Mouse (Mus musculus) embryonic facial prominence, embryonic 13.5 days (tissue): ENCODE data around the gene Igfals. TPM values are rescaled to one million over a fixed set of nuclear protein-coding genes. Genes with fewer than 3 reads are reported as not detected.

ENCODE experiments used
- ATAC-seq: fragments of 200-750 bp; cut with Nextera tagmentation; 2 replicates; pipeline ENCODE4 v1.8.0; 2017; ENCODE audit warnings: low read depth; ENCODE audit not compliant: insufficient number of reproducible peaks, insufficient read depth, low FRiP score, low TSS enrichment
- H3K27ac ChIP-seq: fragments of 300-500 bp; sonication (generic); 2 replicates; pipeline ENCODE4 v1.5.1; 2015; ENCODE audit warnings: moderate library complexity, mild to moderate bottlenecking, inconsistent platforms
- H3K27me3 ChIP-seq: fragments of 300-500 bp; sonication (generic); 2 replicates; pipeline ENCODE4 v1.6.1; 2015; ENCODE audit warnings: mild to moderate bottlenecking, inconsistent platforms
- H3K36me3 ChIP-seq: fragments of 300-500 bp; sonication (generic); 2 replicates; pipeline ENCODE4 v1.6.1; 2015; ENCODE audit warnings: mild to moderate bottlenecking, inconsistent platforms
- H3K4me1 ChIP-seq: fragments of 300-500 bp; sonication (generic); 2 replicates; pipeline ENCODE4 v1.6.1; 2015; ENCODE audit warnings: inconsistent platforms
- H3K4me2 ChIP-seq: fragments of 300-500 bp; sonication (generic); 2 replicates; pipeline ENCODE4 v1.6.1; 2015; ENCODE audit warnings: moderate library complexity, mild to moderate bottlenecking, inconsistent platforms
- H3K4me3 ChIP-seq: fragments of 300-500 bp; sonication (generic); 2 replicates; pipeline ENCODE4 v1.5.1; 2015; ENCODE audit warnings: mild to moderate bottlenecking, inconsistent platforms
- H3K9ac ChIP-seq: fragments of 300-500 bp; sonication (generic); 2 replicates; pipeline ENCODE4 v1.6.1; 2015; ENCODE audit warnings: mild to moderate bottlenecking, inconsistent platforms
- H3K9me3 ChIP-seq: fragments of 300-500 bp; sonication (generic); 2 replicates; pipeline ENCODE4 v1.6.1; 2016; ENCODE audit warnings: inconsistent platforms
- WGBS: fragments of 180-500 bp; shearing (Covaris S2); methylation state at CpG from one replicate; pipeline ENCODE4 v1.1.7; 2015; ENCODE audit warnings: mixed read lengths; 5-methylcytosine and 5-hydroxymethylcytosine counted together
- polyA plus RNA-seq: library from polyadenylated mRNA; unstranded; fragments of >200 nt; fragmentation: Nextera tagmentation; extraction: Ambion mirVana; gene quantifications from 2 replicates; pipeline ENCODE4 v1.2.1, GENCODE M21; 2015

The Igfals gene
- polyA plus RNA-seq, 1 experiment from 2014 or later, result 0.42 TPM

DNA sequence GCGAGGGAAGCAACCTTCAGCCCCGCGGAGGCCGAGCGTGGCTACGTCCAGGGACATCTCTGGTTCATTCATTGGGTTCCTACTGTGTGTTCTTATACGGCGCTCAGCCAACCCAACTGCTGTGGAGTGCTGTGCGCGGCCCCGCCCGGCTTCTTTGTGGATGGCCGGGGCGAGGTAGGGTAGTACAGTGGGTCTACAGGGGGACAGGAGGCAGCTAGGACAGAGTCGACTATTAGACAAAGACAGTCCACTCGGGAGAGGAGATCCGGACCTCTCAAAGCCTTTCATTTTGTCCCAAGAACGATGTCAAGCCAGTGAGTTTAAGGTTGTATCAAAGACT lies 21.1 kb downstream of the Igfals start:
- H3K36me3 ChIP-seq, result peaks cover 61% of the 10 kb centered on the region
- H3K9ac ChIP-seq, result peak overlapping the region; percentile 85
- H3K4me1 ChIP-seq, result peaks cover 23% of the 10 kb centered on the region
- 1% methylated on average over 18 of the region's 18 CpGs for WGBS
- peak overlapping the region; percentile 82 for H3K4me3 ChIP-seq
- H3K27ac ChIP-seq, result peak overlapping the region; percentile 60; the same call in 1 of the 2 replicates
- ATAC-seq, result no peak
- H3K27me3 ChIP-seq, result no peaks in the 10 kb centered on the region
- no peaks in the 10 kb centered on the region for H3K9me3 ChIP-seq
- H3K4me2 ChIP-seq, result peak overlapping the region; percentile 89

DNA sequence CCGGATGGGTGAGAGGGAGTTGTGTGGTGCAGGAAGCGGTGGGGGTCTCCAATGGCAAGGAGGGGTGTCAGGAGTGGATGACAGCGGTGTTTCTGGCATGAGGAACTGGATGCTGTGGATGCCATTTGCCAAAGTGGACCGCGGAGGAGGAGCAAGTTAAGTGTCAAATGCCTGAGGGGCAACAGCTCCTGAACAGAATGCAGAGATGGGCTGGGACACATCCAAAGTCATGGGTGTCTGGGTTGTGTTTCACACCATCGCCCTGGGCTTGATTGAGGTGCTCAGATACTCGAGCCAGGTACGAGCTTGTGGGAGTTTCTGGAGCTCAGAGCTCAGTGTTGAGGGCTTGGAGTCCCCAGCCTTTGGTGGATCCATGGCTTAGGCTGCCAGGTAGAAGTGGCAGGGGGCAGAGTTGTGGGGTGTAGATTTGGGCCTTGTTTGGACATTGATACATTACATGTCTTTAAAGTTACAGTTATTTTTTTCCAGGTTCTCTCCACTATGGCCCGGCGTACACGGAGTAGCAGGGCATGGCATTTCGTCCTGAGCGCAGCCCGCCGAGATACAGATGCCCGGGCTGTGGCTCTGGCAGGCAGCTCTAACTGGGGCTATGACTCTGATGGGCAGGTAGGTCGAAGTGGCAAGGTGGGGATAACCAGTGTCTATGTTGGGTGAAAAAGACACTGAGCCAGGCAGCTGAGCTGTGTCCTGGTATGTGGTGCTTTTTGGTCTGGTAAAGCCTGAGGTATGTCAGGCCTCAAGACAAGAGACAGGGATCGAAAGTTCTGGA lies 21.7 kb downstream of the Igfals start:
- H3K9me3 ChIP-seq, result no peaks in the 10 kb centered on the region
- H3K36me3 ChIP-seq, result peaks cover 67% of the 10 kb centered on the region
- H3K9ac ChIP-seq, result peak overlapping the region; percentile 85
- H3K4me3 ChIP-seq, result peak overlapping the region; percentile 82
- H3K4me2 ChIP-seq, result peak overlapping the region; percentile 89
- WGBS, result 66% methylated on average over 18 of the region's 18 CpGs
- ATAC-seq, result no peak
- no peaks in the 10 kb centered on the region for H3K27me3 ChIP-seq
- peaks cover 23% of the 10 kb centered on the region for H3K4me1 ChIP-seq
- H3K27ac ChIP-seq, result no peak overlapping the region

DNA sequence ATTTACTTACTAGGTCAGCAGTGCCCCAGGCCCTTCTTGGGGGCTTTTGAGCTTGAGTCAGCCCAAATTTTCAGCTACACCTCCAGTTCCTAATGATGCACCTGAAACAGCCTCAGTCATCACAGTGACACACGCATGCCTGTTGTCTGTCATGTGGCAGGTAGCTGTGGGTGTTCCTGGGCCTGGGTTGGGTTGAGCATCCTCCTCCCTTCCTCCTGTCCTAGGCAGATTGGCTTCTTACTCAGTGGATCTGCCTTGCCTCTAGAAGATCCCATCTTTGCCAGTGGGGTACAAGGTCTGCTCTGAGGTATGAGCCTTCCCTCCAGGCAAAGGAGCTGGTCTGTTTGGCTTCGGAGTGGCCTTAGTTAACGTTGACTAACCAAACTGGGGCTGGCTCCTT lies 23.1 kb downstream of the Igfals start:
- Histone ChIP-seq H3K4me3 (no peak overlapping the region), H3K4me2 (peak overlapping the region; percentile 5; the same call in 1 of the 2 replicates), H3K9me3 (no peaks in the 10 kb centered on the region), H3K27me3 (no peaks in the 10 kb centered on the region), H3K9ac (peak overlapping the region; percentile 36), H3K36me3 (peaks cover 66% of the 10 kb centered on the region), H3K27ac (no peak overlapping the region), H3K4me1 (peaks cover 30% of the 10 kb centered on the region)
- WGBS, result 85% methylated on average over 3 of the region's 3 CpGs
- no peak for ATAC-seq

DNA sequence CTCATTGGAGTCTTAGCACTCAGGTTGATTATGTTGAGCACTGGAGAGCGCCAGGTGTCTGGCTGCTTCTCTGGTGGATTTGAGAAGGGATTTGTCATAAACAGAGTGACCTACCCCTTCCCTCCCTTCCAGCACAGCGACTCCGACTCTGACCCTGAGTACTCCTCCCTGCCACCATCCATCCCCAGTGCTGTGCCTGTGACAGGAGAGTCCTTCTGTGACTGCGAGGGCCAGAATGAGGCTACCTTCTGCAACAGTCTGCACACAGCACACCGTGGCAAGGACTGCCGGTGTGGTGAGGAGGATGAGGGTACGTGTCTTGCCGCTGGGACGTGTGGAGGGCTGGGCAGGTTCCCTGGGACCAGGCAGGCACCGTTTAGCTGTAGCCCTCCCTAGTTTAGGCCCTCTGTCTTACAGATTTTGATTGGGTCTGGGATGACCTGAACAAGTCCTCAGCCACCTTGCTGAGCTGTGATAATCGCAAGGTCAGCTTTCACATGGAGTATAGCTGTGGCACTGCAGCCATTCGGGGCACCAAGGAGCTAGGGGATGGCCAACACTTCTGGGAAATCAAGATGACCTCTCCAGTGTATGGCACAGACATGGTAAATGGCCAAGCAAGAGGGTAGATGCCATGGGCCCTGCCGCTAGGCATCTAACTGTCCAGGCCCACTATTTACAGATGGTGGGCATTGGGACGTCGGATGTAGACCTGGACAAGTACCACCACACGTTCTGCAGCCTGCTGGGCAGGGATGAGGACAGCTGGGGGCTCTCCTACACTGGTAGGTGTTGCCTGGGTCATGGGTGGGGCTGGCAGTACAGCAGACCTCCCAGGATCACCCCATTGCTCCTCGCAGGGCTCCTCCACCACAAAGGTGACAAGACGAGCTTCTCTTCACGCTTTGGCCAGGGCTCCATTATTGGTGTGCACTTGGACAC lies 24.6 kb downstream of the Igfals start:
- Histone ChIP-seq H3K4me1 (peaks cover 32% of the 10 kb centered on the region), H3K36me3 (peaks cover 53% of the 10 kb centered on the region), H3K27ac (no peak overlapping the region), H3K9ac (no peak overlapping the region), H3K4me3 (no peak overlapping the region), H3K27me3 (no peaks in the 10 kb centered on the region), H3K4me2 (no peak overlapping the region), H3K9me3 (no peaks in the 10 kb centered on the region)
- ATAC-seq, result no peak
- WGBS, result 88% methylated on average over 19 of the region's 19 CpGs

DNA sequence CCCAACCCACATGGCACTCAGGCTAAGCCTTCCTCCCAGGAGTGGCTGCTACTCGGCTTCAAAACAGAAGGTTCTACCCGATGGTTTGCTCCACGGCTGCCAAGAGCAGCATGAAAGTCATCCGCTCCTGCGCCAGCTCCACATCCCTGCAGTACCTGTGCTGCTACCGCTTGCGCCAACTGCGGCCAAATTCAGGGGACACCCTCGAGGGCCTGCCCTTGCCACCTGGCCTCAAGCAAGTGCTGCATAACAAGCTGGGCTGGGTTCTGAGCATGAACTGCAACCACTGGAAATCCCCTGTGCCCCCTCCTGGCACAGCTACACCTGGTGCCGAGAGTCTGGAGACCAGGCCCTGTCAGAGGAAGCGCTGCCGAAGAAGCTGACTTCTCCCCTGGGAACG lies 25.5 kb downstream of the Igfals start:
- no peak overlapping the region for H3K9ac ChIP-seq
- peaks cover 53% of the 10 kb centered on the region for H3K36me3 ChIP-seq
- no peak overlapping the region for H3K27ac ChIP-seq
- ATAC-seq, result no peak
- H3K9me3 ChIP-seq, result no peaks in the 10 kb centered on the region
- WGBS, result 86% methylated on average over 13 of the region's 13 CpGs
- no peak overlapping the region for H3K4me2 ChIP-seq
- H3K4me1 ChIP-seq, result peaks cover 38% of the 10 kb centered on the region
- H3K4me3 ChIP-seq, result no peak overlapping the region
- no peaks in the 10 kb centered on the region for H3K27me3 ChIP-seq

DNA sequence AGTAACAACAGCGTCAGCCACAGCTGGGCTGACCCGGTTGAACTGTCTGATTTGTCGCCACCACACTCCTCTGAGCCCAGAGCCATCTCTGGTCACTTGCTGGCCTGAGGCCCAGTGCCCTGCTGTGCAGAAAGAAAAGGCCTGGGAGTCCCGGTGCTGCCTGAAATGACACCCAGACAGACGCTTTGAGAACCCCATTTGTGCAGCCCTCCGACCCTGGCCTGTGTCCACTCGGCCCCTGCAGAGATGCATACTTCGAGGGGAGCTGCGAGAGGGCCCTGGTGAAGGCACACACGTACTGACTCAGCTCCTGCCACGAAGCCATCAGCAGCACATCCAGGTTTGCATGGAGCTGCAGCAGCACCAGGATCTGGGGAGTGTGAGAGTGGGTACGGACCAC lies 27.0 kb downstream of the Igfals start:
- Histone ChIP-seq H3K27me3 (no peaks in the 10 kb centered on the region), H3K4me2 (no peak overlapping the region), H3K27ac (no peak overlapping the region), H3K36me3 (peaks cover 58% of the 10 kb centered on the region), H3K9ac (no peak overlapping the region; the same call in 1 of the 2 replicates), H3K4me1 (peaks cover 42% of the 10 kb centered on the region), H3K4me3 (no peak overlapping the region), H3K9me3 (no peaks in the 10 kb centered on the region)
- no peak for ATAC-seq
- 90% methylated on average over 12 of the region's 12 CpGs for WGBS

DNA sequence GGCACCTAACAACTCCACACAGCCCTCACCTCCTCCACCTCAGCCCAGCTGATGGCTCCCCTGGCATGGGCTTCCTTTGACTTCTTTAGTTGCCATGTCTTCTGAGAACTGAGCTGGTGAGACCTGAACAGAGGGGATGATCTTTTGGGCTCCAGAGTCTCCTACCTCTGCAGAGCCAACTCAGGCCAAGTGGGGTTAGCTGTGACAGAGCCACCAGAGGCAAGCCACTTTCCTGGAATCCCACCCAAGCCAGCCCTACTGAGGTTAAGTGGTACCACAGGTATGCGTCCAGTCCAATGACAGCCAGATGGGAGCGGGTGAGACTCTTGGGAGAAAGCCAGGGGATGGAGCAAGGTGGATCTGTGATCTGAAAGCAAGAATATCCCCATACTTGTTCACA lies 27.5 kb downstream of the Igfals start:
- Histone ChIP-seq H3K4me1 (peaks cover 41% of the 10 kb centered on the region), H3K36me3 (peaks cover 62% of the 10 kb centered on the region), H3K27ac (no peak overlapping the region), H3K9me3 (no peaks in the 10 kb centered on the region), H3K4me3 (peak overlapping the region; percentile 89), H3K4me2 (peak overlapping the region; percentile 98; the same call in 1 of the 2 replicates), H3K9ac (no peak overlapping the region; the same call in 1 of the 2 replicates), H3K27me3 (no peaks in the 10 kb centered on the region)
- ATAC-seq, result no peak
- WGBS, result 97% methylated on average over 2 of the region's 2 CpGs

DNA sequence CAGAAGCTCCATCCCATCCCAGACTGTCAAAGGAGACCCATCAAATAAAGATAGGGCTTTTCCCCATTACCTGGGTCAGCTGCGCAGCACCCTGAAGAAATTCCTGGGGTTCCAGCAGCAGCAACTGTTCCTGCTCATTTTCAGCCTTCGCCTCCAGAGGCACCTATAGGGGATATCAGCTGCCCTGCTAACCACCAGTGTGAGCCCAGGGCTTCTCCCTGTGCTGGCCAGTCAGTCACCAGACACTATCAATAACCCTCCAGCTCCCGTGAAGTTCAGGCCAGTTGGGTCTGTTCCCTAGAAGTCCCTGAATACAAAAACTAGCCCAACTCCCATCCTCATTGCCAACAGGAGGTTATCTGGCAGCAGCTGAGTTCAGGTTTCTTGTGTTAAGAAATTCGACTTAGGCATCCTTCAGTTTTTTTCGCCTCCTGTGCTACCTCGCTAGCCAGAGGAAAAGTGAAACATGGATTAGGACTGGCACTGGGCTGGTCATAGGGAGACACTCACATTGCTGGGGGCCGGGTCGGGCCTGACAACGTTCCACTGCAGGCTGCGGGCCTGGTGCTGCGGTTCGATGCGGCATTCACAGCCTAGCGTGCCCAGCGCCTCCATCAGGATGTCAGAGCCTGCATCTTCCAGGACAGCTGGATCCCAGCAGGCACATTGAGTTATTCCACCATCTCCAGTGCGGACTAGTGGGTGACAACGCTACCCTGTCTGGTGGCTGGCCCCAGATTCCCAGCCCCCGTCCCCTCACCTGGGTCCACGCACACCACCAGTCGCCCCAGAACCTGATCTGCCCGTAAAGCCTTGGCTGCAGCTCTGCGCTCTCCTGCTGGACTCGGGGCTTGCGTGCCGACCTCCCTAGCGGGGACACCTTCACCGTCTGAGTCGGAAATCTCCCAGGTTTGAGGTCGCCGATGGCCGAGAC lies 28.5 kb downstream of the Igfals start:
- Histone ChIP-seq H3K27me3 (no peaks in the 10 kb centered on the region), H3K9ac (peak overlapping the region; percentile 96), H3K27ac (peak overlapping the region; percentile 86), H3K4me3 (peak overlapping the region; percentile 89), H3K9me3 (no peaks in the 10 kb centered on the region), H3K4me1 (peaks cover 40% of the 10 kb centered on the region), H3K4me2 (peak overlapping the region; percentile 98), H3K36me3 (peaks cover 64% of the 10 kb centered on the region)
- 10% methylated on average over 31 of the region's 31 CpGs for WGBS
- ATAC-seq, result no peak

DNA sequence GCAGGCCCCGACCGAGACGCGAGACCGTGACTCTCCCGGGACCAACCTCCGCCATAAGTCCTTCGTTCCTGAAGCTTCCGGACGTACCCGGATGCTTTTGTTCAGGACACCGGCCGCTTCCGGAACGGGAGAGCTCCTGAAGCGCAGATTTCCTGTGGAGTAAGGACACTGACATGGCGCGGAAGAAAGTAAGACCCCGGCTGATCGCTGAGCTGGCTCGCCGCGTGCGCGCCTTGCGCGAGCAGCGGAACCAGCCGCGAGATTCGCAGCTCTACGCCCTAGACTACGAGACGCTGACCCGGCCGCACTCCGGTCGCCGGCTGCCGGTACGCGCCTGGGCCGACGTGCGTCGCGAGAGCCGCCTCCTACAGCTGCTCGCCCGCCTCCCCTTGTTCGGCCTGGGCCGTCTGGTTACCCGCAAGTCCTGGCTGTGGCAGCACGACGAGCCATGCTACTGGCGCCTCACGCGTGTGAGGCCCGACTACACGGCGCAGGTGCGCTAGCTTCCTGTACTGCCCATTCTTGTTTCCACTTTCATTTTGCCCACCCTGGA lies 29.3 kb downstream of the Igfals start, which contains the start of the genes Eme2 and Mrps34:
TSS of gene Eme2 (minus strand) at position 93 of the 553 bp plus-strand sequence.
TSS of gene Mrps34 (plus strand) at position 122 of the 553 bp plus-strand sequence.
- peak within 1 kb of the TSS; percentile 98 for H3K4me2 ChIP-seq
- H3K9ac ChIP-seq, result peak within 1 kb of the TSS; percentile 96
- H3K27ac ChIP-seq, result peak within 1 kb of the TSS; percentile 86
- H3K4me1 ChIP-seq, result peaks cover 40% of the 10 kb centered on the region
- H3K9me3 ChIP-seq, result no peaks in the 10 kb centered on the region
- peak within 1 kb of the TSS; percentile 89 for H3K4me3 ChIP-seq
- no peaks in the 10 kb centered on the region for H3K27me3 ChIP-seq
- H3K36me3 ChIP-seq, result peaks cover 64% of the 10 kb centered on the region
- 0 out of 2 replicates have a peak, but pooled peaks have one; percentile 3 for ATAC-seq
- under 1% methylated on average over 62 of the region's 62 CpGs for WGBS

DNA sequence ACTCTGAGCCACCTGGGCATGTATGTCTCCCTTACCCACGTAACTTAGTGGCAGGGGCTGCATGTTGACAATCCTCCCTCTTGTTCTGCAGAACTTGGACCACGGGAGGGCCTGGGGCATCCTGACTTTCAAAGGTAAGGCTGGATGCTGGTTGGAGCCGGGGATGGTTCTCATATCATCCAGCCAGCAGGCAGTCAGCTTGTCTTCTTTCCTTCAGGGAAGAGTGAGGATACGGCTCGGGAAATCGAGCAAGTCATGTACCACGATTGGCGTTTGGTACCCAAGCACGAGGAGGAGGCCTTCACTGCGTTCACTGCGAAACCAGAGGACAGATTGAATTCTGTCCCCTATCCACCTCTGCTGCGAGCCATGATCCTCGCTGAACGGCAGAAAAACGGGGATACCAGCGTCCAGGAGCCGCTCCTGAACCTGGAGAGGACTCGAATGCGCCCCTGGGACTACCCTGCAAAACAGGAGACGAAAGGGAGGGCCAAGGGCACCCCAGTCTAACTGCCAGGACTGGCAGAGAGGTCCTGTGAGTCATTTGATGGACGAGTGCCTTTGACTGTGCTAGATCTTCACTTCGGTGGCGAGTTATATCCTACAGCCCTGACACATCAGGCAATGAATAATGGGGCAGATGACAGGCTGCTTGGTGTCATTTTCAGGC lies 29.9 kb downstream of the Igfals start:
- Histone ChIP-seq H3K4me3 (peak overlapping the region; percentile 89), H3K9me3 (no peaks in the 10 kb centered on the region), H3K9ac (peak overlapping the region; percentile 96), H3K27ac (peak overlapping the region; percentile 86), H3K4me1 (peaks cover 40% of the 10 kb centered on the region), H3K4me2 (peak overlapping the region; percentile 98), H3K27me3 (no peaks in the 10 kb centered on the region), H3K36me3 (peaks cover 64% of the 10 kb centered on the region)
- no peak for ATAC-seq
- WGBS, result 11% methylated on average over 23 of the region's 23 CpGs
